Mouse (Mus musculus): ENCODE measurements around the gene Gm20219. TPM values are rescaled to one million over a fixed set of nuclear protein-coding genes. Genes with fewer than 3 reads are reported as not detected.
A peak's percentile ranks its signal among the peaks of the same experiment; 100 is the strongest.

Gene Gm20219
- polyA plus RNA-seq (2015; fragmentation: Nextera tagmentation; extraction: Ambion mirVana), result 2.5 and 2.6 TPM in 2 replicates

GRCm38 (mm10) chr17:56554122-56554551, at the start of gene Gm20219:
Gene Gm20219, minus strand, starts transcription at chr17:56554387.
- Histone ChIP-seq H3K4me2 (replicated peaks) (no peak within 1 kb of the TSS), H3K4me1 (no peaks in the 10 kb centered on the region), H3K9me3 (no peaks in the 10 kb centered on the region), H3K27me3 (no peaks in the 10 kb centered on the region), H3K27ac (no peak within 1 kb of the TSS), H3K9ac (no peak within 1 kb of the TSS), H3K36me3 (no peaks in the 10 kb centered on the region), H3K4me3 (no peak within 1 kb of the TSS)
- whole genome bisulfite sequencing, result 72% methylated on average over 20 of the region's 20 CpGs
- no peak for ATAC-seq (ENCODE audit: low FRiP score, low read depth)

GRCm38 (mm10) chr17:56604070-56604380, 49.8 kb upstream of the Gm20219 start:
- no peak overlapping the region for H3K27ac ChIP-seq
- H3K36me3 ChIP-seq, result peaks cover 86% of the 10 kb centered on the region
- no peaks in the 10 kb centered on the region for H3K27me3 ChIP-seq
- H3K9ac ChIP-seq, result no peak overlapping the region
- H3K9me3 ChIP-seq, result no peaks in the 10 kb centered on the region
- no peak overlapping the region for H3K4me3 ChIP-seq
- H3K4me2 ChIP-seq (replicated peaks), result no peak overlapping the region
- H3K4me1 ChIP-seq, result peaks cover 12% of the 10 kb centered on the region
- 90% methylated on average over 9 of the region's 9 CpGs for WGBS
- ATAC-seq (ENCODE audit: low FRiP score, low read depth), result no peak

GRCm38 (mm10) chr17:56603186-56604069, 49.2 kb upstream of the Gm20219 start:
- Histone ChIP-seq H3K4me1 (peaks cover 6% of the 10 kb centered on the region), H3K9ac (no peak overlapping the region), H3K36me3 (peaks cover 86% of the 10 kb centered on the region), H3K27me3 (no peaks in the 10 kb centered on the region), H3K4me3 (no peak overlapping the region), H3K9me3 (no peaks in the 10 kb centered on the region), H3K27ac (no peak overlapping the region), H3K4me2 (replicated peaks) (no peak overlapping the region)
- no peak for ATAC-seq (ENCODE audit: low FRiP score, low read depth)
- WGBS, result 93% methylated on average over 28 of the region's 28 CpGs

- Histone ChIP-seq H3K27me3 (no peaks in the 10 kb centered on the region), H3K9ac (no peak overlapping the region), H3K4me2 (replicated peaks) (no peak overlapping the region), H3K4me1 (0 out of 2 replicates have a peak, but pooled peaks cover 12% of the 10 kb centered on the region), H3K4me3 (no peak overlapping the region), H3K27ac (no peak overlapping the region), H3K36me3 (peaks cover 94% of the 10 kb centered on the region), H3K9me3 (no peaks in the 10 kb centered on the region)
- ATAC-seq (ENCODE audit: low FRiP score, low read depth), result peak; percentile 78
- 89% methylated on average over 8 of the region's 8 CpGs for WGBS
These were observed 39.5 kb upstream of the Gm20219 start for GRCm38 (mm10) chr17:56593527-56594271.

GRCm38 (mm10) chr17:56592553-56592952, 38.4 kb upstream of the Gm20219 start:
- Histone ChIP-seq H3K27me3 (no peaks in the 10 kb centered on the region), H3K9ac (no peak overlapping the region), H3K36me3 (peaks cover 98% of the 10 kb centered on the region), H3K27ac (no peak overlapping the region), H3K4me3 (no peak overlapping the region), H3K4me1 (peaks cover 21% of the 10 kb centered on the region), H3K4me2 (replicated peaks) (no peak overlapping the region), H3K9me3 (no peaks in the 10 kb centered on the region)
- no peak for ATAC-seq (ENCODE audit: low FRiP score, low read depth)

GRCm38 (mm10) chr17:56588921-56589320, 34.7 kb upstream of the Gm20219 start:
- Histone ChIP-seq H3K9ac (no peak overlapping the region), H3K4me3 (no peak overlapping the region), H3K27ac (no peak overlapping the region), H3K27me3 (no peaks in the 10 kb centered on the region), H3K4me2 (replicated peaks) (no peak overlapping the region), H3K9me3 (no peaks in the 10 kb centered on the region), H3K4me1 (peaks cover 39% of the 10 kb centered on the region), H3K36me3 (peaks cover 76% of the 10 kb centered on the region)
- 96% methylated on average over 4 of the region's 4 CpGs for WGBS
- ATAC-seq (ENCODE audit: low FRiP score, low read depth), result no peak

GRCm38 (mm10) chr17:56587773-56588172, 33.6 kb upstream of the Gm20219 start:
- 71% methylated on average over 1 of the region's 1 CpGs for WGBS
- no peak for ATAC-seq (ENCODE audit: low FRiP score, low read depth)
- peaks cover 66% of the 10 kb centered on the region for H3K36me3 ChIP-seq
- no peak overlapping the region for H3K27ac ChIP-seq
- peaks cover 47% of the 10 kb centered on the region for H3K4me1 ChIP-seq
- no peak overlapping the region; the same call in 1 of the 2 replicates for H3K4me3 ChIP-seq
- H3K27me3 ChIP-seq, result no peaks in the 10 kb centered on the region
- 0 out of 2 replicates have a peak overlapping the region, but pooled peaks have one; percentile 91 for H3K9ac ChIP-seq
- H3K9me3 ChIP-seq, result no peaks in the 10 kb centered on the region
- H3K4me2 ChIP-seq (replicated peaks), result peak overlapping the region; percentile 27; the same call in 1 of the 2 replicates

- peak; percentile 3; the same call in 1 of the 2 replicates for ATAC-seq (ENCODE audit: low FRiP score, low read depth)
- Histone ChIP-seq H3K4me2 (replicated peaks) (peak overlapping the region; percentile 86), H3K4me1 (peaks cover 54% of the 10 kb centered on the region), H3K27me3 (no peaks in the 10 kb centered on the region), H3K9ac (peak overlapping the region; percentile 91), H3K36me3 (peaks cover 68% of the 10 kb centered on the region), H3K9me3 (no peaks in the 10 kb centered on the region), H3K4me3 (peak overlapping the region; percentile 92), H3K27ac (peak overlapping the region; percentile 90)
- WGBS, result under 1% methylated on average over 61 of the region's 61 CpGs
These were observed 31.1 kb upstream of the Gm20219 start for GRCm38 (mm10) chr17:56585171-56585821.

GRCm38 (mm10) chr17:56584257-56585130, 30.3 kb upstream of the Gm20219 start, which contains the start of the genes Safb2 and Safb:
Gene Safb2, minus strand, starts transcription at chr17:56584585.
Gene Safb, plus strand, starts transcription at chr17:56584825.
- under 1% methylated on average over 92 of the region's 101 CpGs for WGBS

GRCm38 (mm10) chr17:56583611-56584256, 29.5 kb upstream of the Gm20219 start:
- Histone ChIP-seq H3K27ac (peak overlapping the region; percentile 93), H3K4me2 (replicated peaks) (peak overlapping the region; percentile 94), H3K9ac (peak overlapping the region; percentile 90), H3K9me3 (no peaks in the 10 kb centered on the region), H3K4me3 (peak overlapping the region; percentile 92), H3K36me3 (peaks cover 68% of the 10 kb centered on the region), H3K4me1 (peaks cover 52% of the 10 kb centered on the region), H3K27me3 (no peaks in the 10 kb centered on the region)
- ATAC-seq (ENCODE audit: low FRiP score, low read depth), result no peak
- 6% methylated on average over 33 of the region's 33 CpGs for WGBS

More at GRCm38 (mm10) chr17:56584257-56585130, 30.3 kb upstream of the Gm20219 start, which contains the start of the genes Safb2 and Safb:
- peak within 1 kb of the TSS; percentile 92 for H3K4me3 ChIP-seq
- H3K4me2 ChIP-seq (replicated peaks), result peak within 1 kb of the TSS; percentile 94
- H3K4me1 ChIP-seq, result peaks cover 52% of the 10 kb centered on the region
- H3K27ac ChIP-seq, result peak within 1 kb of the TSS; percentile 93
- peak; percentile 96 for ATAC-seq (ENCODE audit: low FRiP score, low read depth)
- no peaks in the 10 kb centered on the region for H3K9me3 ChIP-seq
- H3K9ac ChIP-seq, result peak within 1 kb of the TSS; percentile 91
- H3K27me3 ChIP-seq, result no peaks in the 10 kb centered on the region
- peaks cover 68% of the 10 kb centered on the region for H3K36me3 ChIP-seq

Data from limb, embryonic 13.5 days (tissue).